Mouse (Mus musculus) midbrain, embryonic 10.5 days (tissue): ENCODE results near the gene Cd72. TPM values are rescaled to one million over a fixed set of nuclear protein-coding genes. Genes with fewer than 3 reads are reported as not detected.
A peak's percentile ranks its signal among the peaks of the same experiment; 100 is the strongest.

Experiments used
- DNase-seq: peaks from one replicate; pipeline ENCODE4 v3.0.0-alpha.2; 2017; ENCODE audit warnings: low spot score
- H3K27ac ChIP-seq: fragments of 300-500 bp; sonication (generic); replicated peaks from 2 replicates; pipeline ENCODE4 v1.5.1; 2016; ENCODE audit warnings: mild to moderate bottlenecking
- H3K27me3 ChIP-seq: fragments of 300-500 bp; sonication (generic); 2 replicates; pipeline ENCODE4 v1.6.1; 2016; ENCODE audit warnings: low read depth, mild to moderate bottlenecking; ENCODE audit not compliant: poor library complexity, severe bottlenecking
- H3K36me3 ChIP-seq: fragments of 300-500 bp; sonication (generic); 2 replicates; pipeline ENCODE4 v1.6.1; 2016; ENCODE audit warnings: mild to moderate bottlenecking, moderate library complexity
- H3K4me1 ChIP-seq: fragments of 300-500 bp; sonication (generic); 2 replicates; pipeline ENCODE4 v1.6.1; 2016
- H3K4me3 ChIP-seq: fragments of 300-500 bp; sonication (generic); 2 replicates; pipeline ENCODE4 v1.5.1; 2016; ENCODE audit warnings: mild to moderate bottlenecking, moderate library complexity
- H3K9me3 ChIP-seq: fragments of 300-500 bp; sonication (generic); replicated peaks from 2 replicates; pipeline ENCODE4 v1.6.1; 2016; ENCODE audit warnings: mild to moderate bottlenecking
- WGBS: fragments of 180-500 bp; shearing (Covaris S2); methylation state at CpG from one replicate; pipeline ENCODE4 v1.1.7; 2016; 5-methylcytosine and 5-hydroxymethylcytosine counted together
- polyA plus RNA-seq: library from polyadenylated mRNA; unstranded; fragments of >200 nt; fragmentation: Nextera tagmentation; extraction: Ambion mirVana; gene quantifications from 2 replicates; pipeline ENCODE4 v1.2.1, GENCODE M21; 2016

Gene Cd72
- 1.4 and 1.8 TPM in 2 replicates for polyA plus RNA-seq

DNA sequence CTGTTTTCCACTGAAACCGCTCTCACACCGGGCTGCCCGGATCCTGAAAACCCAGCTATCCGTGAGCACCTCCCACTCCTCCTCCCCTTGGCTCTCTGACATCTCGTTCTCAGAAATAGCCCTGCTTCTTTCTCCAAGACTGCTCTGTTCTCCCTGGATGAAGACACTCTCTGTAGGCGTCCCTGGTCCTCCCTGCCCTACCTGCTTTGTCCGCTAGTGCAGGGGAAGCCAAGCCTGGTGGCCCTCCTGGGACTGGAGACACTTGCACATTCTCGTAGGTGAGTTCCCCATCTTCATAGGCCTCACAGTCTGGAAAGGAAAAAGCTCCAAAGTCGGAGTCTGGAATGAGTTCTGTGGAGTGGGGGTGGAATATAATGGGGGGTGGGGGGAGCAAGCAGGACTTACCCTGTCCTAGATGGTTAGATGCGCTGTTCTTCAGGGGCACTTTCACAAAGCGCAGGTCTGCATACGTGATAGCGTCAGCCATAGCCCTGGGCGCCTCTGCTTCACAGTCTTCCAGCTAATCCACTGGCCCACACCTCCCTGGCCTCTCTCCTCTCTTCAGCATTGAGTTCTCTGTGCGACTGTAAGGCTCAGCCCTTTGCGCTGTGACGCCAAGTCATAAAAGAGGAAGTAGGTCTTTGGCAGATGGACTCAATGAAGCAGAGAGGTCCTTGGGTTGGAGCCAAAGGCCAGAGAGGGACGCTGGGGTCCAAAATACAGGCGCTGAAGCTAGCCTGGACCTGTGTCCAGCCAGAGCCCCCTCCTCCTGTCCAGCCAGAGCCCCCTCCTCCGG, at the start of gene Cd72:
Cd72 (minus strand) TSS at position 588 of the 796 bp plus-strand sequence.
- Histone ChIP-seq H3K27ac (peak within 1 kb of the TSS; percentile 61; the same call in 1 of the 2 replicates), H3K36me3 (no peaks in the 10 kb centered on the region), H3K4me3 (peak within 1 kb of the TSS; percentile 52), H3K27me3 (peaks cover 52% of the 10 kb centered on the region), H3K9me3 (no peaks in the 10 kb centered on the region), H3K4me1 (peaks cover 27% of the 10 kb centered on the region)
- 33% methylated on average over 20 of the region's 20 CpGs for WGBS
- no peak for DNase-seq

DNA sequence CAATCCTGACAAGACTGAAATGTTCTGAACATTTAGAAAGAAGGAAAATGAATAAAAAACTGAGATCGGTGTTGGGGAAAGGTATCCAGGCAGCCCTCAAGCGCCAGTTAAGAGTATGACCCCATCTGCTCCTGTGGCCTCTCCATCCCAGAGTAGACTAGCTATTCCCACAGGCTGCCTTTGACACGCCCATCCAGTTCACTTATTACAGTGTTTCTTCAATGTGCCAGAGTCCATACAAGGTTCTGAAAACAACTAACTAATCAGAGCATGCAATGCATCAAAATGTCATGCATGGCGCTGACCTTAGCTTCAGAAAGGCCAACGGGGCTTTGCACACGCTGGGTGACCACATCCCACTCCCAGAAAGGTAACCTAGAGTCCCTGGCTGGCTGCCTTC, 49.1 kb upstream of the Cd72 start:
- H3K4me1 ChIP-seq = peaks cover 28% of the 10 kb centered on the region
- H3K36me3 ChIP-seq = no peaks in the 10 kb centered on the region
- 89% methylated on average over 6 of the region's 6 CpGs for WGBS
- no peaks in the 10 kb centered on the region for H3K9me3 ChIP-seq
- H3K27ac ChIP-seq = no peak overlapping the region
- no peak overlapping the region for H3K4me3 ChIP-seq
- no peak for DNase-seq
- H3K27me3 ChIP-seq = peaks cover 60% of the 10 kb centered on the region

GRCm38 (mm10) chr4:43503041-43503440, 48.6 kb upstream of the Cd72 start:
- 78% methylated on average over 2 of the region's 2 CpGs for WGBS
- Histone ChIP-seq H3K4me3 (no peak overlapping the region), H3K27me3 (peaks cover 55% of the 10 kb centered on the region)

DNA sequence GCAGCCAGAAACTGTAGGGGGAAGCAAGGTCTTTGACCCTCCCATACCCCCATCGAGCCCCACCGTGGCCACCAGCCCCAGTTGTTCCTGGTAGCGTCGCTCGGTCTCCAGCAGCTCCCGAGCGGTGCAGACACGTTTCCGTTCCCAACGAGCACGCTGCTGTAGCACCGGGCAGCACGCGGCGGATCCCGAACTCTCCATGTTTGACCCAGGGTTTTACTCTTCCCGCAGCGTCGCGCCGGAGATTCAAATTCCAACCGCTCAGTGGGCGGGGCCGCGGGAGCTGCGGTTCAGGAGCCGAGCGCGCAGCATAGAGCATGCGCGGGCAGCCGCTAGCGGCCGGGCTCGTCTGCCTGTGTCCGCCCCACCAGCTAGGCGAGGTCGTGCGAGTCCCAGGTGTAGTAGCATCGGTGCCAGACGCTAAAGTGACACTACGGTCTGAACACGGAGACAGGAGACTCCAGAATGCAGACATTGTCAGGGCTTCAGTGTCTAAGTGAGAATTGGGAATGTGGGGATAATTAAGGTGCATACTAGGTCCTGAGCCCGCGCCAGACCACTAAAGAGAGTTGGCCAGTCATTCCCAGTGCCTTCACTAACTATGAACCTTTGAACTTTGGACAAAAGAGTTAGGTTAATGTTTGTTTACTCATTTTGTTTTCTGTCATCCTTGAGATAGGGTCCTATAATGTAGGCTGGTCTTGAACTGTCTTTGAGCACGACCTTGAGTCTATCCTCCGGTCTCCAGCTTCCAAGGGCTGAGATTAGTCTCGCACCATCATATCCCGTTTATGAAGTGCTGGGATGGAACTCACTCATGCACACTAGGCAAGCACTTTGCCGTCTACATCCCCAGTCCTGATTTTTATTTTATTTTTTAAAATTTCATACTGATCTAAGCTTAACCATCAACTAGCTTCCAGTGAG, 45.2 kb upstream of the Cd72 start, which contains the start of gene Arhgef39:
Arhgef39 (minus strand) TSS at position 289 of the 927 bp plus-strand sequence.
- Histone ChIP-seq H3K36me3 (peaks cover 27% of the 10 kb centered on the region), H3K27me3 (peaks cover 50% of the 10 kb centered on the region), H3K4me3 (peak within 1 kb of the TSS; percentile 72), H3K27ac (peak within 1 kb of the TSS; percentile 92), H3K4me1 (peaks cover 54% of the 10 kb centered on the region), H3K9me3 (no peaks in the 10 kb centered on the region)
- WGBS = 8% methylated on average over 50 of the region's 50 CpGs
- peak; percentile 87 for DNase-seq

More at GRCm38 (mm10) chr4:43503041-43503440, 48.6 kb upstream of the Cd72 start:
- no peaks in the 10 kb centered on the region for H3K36me3 ChIP-seq
- peaks cover 28% of the 10 kb centered on the region for H3K4me1 ChIP-seq
- H3K9me3 ChIP-seq = no peaks in the 10 kb centered on the region
- H3K27ac ChIP-seq = no peak overlapping the region
- no peak for DNase-seq

- 14% methylated on average over 8 of the region's 8 CpGs for WGBS
- peak; percentile 58 for DNase-seq
- H3K27me3 ChIP-seq = peaks cover 54% of the 10 kb centered on the region
- H3K9me3 ChIP-seq = no peaks in the 10 kb centered on the region
- H3K4me3 ChIP-seq = peak overlapping the region; percentile 72
- peaks cover 27% of the 10 kb centered on the region for H3K36me3 ChIP-seq
- H3K27ac ChIP-seq = peak overlapping the region; percentile 92
- peaks cover 61% of the 10 kb centered on the region for H3K4me1 ChIP-seq
Measured at GRCm38 (mm10) chr4:43498983-43499382, 44.6 kb upstream of the Cd72 start.

DNA sequence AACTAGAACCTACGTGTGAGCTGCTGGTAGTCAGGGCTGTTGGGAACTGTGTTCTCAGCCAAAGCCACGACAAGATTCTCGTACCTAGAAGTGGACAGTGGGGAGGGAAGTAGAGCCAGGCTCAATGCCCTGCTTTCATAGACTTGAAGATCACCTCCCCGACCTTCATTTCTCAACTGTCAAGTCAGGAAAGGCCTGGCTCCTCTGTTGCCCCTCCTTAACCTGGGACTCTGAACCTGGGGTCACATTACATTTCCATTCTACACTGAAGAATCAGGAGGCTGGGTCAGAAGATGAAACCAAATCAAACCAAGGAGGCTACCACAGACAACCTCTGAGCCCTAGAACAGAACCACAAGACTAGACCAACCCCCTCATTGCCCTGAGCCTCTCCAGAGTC, 43.5 kb upstream of the Cd72 start:
- Histone ChIP-seq H3K4me1 (peaks cover 68% of the 10 kb centered on the region), H3K9me3 (no peaks in the 10 kb centered on the region), H3K27me3 (peaks cover 54% of the 10 kb centered on the region), H3K4me3 (peak overlapping the region; percentile 72), H3K27ac (no peak overlapping the region; the same call in 1 of the 2 replicates), H3K36me3 (peaks cover 27% of the 10 kb centered on the region)
- DNase-seq = no peak
- 78% methylated on average over 4 of the region's 4 CpGs for WGBS

DNA sequence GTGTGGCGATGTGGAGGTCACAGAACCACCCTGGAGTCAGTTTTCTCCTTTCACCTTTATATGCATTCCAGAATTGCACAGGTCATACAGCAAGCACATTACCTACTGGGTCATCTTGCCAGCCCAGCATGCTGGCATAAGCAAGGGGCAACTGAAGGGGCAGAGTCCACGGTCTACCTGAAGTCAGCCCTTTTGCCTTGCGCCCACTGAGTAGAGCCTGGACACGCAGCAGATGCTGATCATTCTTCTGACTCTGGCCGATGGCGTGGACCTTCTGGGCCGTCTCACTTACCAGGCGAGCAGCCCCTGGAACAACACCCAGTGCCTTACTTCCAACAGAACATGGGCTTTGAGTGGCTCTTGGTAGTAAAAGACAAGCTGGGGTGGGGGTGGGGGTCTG, 43.0 kb upstream of the Cd72 start:
- H3K9me3 ChIP-seq = no peaks in the 10 kb centered on the region
- H3K27me3 ChIP-seq = peaks cover 54% of the 10 kb centered on the region
- peaks cover 68% of the 10 kb centered on the region for H3K4me1 ChIP-seq
- DNase-seq = no peak
- 90% methylated on average over 8 of the region's 8 CpGs for WGBS
- H3K27ac ChIP-seq = no peak overlapping the region
- H3K36me3 ChIP-seq = peaks cover 27% of the 10 kb centered on the region
- H3K4me3 ChIP-seq = peak overlapping the region; percentile 72

GRCm38 (mm10) chr4:43496587-43496986, 42.2 kb upstream of the Cd72 start:
- WGBS = 52% methylated on average over 6 of the region's 6 CpGs
- Histone ChIP-seq H3K27ac (peak overlapping the region; percentile 13; the same call in 1 of the 2 replicates), H3K4me1 (peaks cover 68% of the 10 kb centered on the region), H3K4me3 (peak overlapping the region; percentile 18; the same call in 1 of the 2 replicates), H3K9me3 (no peaks in the 10 kb centered on the region), H3K36me3 (peaks cover 27% of the 10 kb centered on the region), H3K27me3 (peaks cover 48% of the 10 kb centered on the region)
- no peak for DNase-seq

- H3K27me3 ChIP-seq = peaks cover 28% of the 10 kb centered on the region
- H3K4me3 ChIP-seq = peak overlapping the region; percentile 81
- DNase-seq = no peak
- peaks cover 3% of the 10 kb centered on the region; the same call in 1 of the 2 replicates for H3K9me3 ChIP-seq
- H3K27ac ChIP-seq = peak overlapping the region; percentile 90
- WGBS = 7% methylated on average over 9 of the region's 9 CpGs
- H3K36me3 ChIP-seq = peaks cover 27% of the 10 kb centered on the region
- peaks cover 55% of the 10 kb centered on the region for H3K4me1 ChIP-seq
Measured at GRCm38 (mm10) chr4:43493846-43494240, 39.4 kb upstream of the Cd72 start.

GRCm38 (mm10) chr4:43493186-43493845, 38.9 kb upstream of the Cd72 start:
- Histone ChIP-seq H3K27me3 (peaks cover 28% of the 10 kb centered on the region), H3K36me3 (peaks cover 27% of the 10 kb centered on the region), H3K9me3 (peaks cover 3% of the 10 kb centered on the region; the same call in 1 of the 2 replicates), H3K27ac (peak overlapping the region; percentile 90), H3K4me1 (peaks cover 50% of the 10 kb centered on the region), H3K4me3 (peak overlapping the region; percentile 81)
- peak; percentile 97 for DNase-seq
- WGBS = under 1% methylated on average over 47 of the region's 47 CpGs

DNA sequence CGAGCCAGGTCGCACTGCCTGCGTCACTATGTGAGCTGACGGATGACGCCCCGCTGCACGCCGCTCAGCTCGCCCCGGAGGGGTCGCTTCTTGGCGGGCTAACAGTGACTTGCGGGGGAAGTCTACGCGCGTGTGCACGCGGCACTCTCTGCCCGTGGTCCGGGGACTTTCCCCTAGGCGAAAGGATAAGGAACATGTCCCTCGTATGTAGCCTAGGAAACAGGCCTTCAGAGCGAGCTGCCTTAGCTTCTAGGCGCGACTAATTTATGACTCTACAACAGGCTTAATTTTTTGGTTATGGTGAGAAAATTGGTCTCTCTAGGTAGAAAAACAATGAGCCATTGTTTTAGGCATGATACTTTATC, 38.4 kb upstream of the Cd72 start, which contains the start of gene Ccdc107:
Ccdc107 (plus strand) TSS at position 80 of the 365 bp plus-strand sequence.
- DNase-seq = peak; percentile 92

More for the DNA sequence above, 38.4 kb upstream of the Cd72 start, which contains the start of gene Ccdc107:
- Histone ChIP-seq H3K4me3 (peak within 1 kb of the TSS; percentile 81), H3K9me3 (peaks cover 3% of the 10 kb centered on the region; the same call in 1 of the 2 replicates), H3K27me3 (peaks cover 27% of the 10 kb centered on the region), H3K36me3 (peaks cover 26% of the 10 kb centered on the region), H3K4me1 (peaks cover 45% of the 10 kb centered on the region), H3K27ac (peak within 1 kb of the TSS; percentile 90)
- under 1% methylated on average over 25 of the region's 25 CpGs for WGBS
